Mouse (Mus musculus): ENCODE measurements at regions not wholly inside any gene's neighbourhood (a gene's known extent, or its start where the extent isn't known, plus 50 kb on each side); places are given as distances from the start of the nearest gene placed in this dataset.

DNA sequence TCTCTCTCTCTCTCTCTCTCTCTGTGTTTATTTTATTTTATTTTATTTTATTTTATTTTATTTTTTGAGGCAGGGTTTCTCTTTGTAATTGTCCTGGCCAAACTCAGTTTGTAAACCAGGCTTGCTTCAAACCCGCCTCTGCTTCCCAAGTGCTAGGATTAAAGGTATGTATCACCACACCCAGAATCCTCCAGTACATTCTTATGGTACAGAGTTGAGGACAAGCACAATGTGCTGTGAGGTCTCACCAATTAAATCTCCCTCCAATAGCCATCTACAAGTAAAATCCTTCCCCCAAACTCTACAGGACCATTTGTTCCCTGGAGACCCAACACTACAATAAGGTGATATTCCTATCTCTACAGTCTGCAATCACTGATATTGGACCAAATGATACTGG, 105.0 kb downstream of the Mfap3l start:
- TF ChIP-seq ZNF384 (IDR thresholded peaks at IDR 0.05; ENCODE audit: low read depth, low read length) (no peak), E2F4 (IDR thresholded peaks at IDR 0.05; ENCODE audit: insufficient replicate concordance, low read depth, low read length) (no peak), BHLHE40 (IDR thresholded peaks at IDR 0.05; ENCODE audit: low read depth, low read length) (no peak), MXI1 (IDR thresholded peaks at IDR 0.05; ENCODE audit: low read depth, low read length) (no peak), EP300 (IDR thresholded peaks at IDR 0.05; ENCODE audit: low read length) (no peak), NELFE (IDR thresholded peaks at IDR 0.05; ENCODE audit: low read depth, low read length) (no peak), CTCF (conservative IDR thresholded peaks at IDR 0.05 in 1 of 2, IDR thresholded peaks at IDR 0.05 in 1 of 2; ENCODE audit: low read depth in 2 of 2, low read length in 2 of 2) (no peak), TCF12 (IDR thresholded peaks at IDR 0.05; ENCODE audit: low read depth, low read length) (no peak), POLR2A (IDR thresholded peaks at IDR 0.05; ENCODE audit: low read depth, low read length) (no peak)
